Mouse (Mus musculus) cerebellum, adult 11 months (tissue): ENCODE results near the gene Mbnl3.

Source experiments
- DNase-seq: peaks from one replicate; pipeline ENCODE4 v3.0.0; 2022

The Mbnl3 gene

DNA sequence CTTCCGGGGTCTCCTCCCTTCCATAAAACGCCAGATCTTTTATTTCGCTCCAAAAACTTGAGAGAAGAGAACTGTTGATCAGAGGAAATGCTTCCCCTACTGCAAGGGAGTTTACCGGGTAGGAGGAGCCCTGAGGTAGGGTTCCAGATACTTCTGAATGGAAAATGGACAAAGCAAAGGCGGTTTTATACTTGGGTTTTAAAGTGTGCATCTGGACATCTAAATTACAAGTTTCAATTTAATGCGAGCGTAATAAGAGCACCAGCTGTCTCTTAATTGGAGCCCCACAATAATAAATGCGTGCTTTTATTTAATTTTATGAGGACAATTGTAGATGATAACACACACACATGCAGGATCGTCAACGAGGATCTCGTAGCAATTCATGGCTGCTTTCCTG, at the start of gene Mbnl3:
TSS of gene Mbnl3 (minus strand) at position 101 of the 400 bp plus-strand sequence.
- DNase-seq: no peak

DNA sequence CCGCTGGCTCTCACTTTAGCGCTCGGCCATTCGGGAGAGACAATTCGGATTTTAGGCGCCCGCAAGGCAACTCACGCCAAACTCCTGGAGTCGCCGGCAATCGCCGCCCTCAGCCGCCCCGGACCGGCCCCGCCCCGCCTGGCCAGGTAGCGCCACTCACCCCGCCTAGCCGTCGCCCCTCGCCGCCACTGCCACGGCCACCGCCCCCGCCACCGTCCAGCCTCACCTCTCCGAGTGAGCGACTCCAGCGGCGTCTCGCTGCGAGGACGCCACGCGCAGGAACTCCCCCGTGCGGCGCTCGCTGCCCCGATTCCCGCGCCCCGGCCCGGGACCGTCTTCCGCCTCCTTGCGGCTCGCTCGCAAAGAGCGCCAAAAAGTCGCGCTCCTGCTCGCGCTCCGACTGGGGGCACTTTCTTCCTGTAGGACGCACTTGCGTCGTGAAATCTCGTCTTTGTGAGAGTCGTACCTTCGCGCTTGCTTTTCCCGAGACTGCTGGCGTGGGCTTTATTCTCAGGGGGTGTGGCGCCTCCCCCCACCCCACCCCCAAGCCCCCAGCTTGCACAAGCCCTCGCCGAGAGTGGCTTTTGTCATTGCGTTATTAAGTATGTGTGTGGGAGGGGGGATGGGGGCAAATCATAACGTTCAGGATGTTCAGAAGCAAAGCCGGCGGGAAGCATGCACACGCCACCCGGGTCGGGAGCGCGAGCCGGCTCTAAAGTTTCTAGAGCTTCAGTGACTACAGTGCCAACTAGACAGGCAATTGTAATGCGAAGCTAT, 596 bp downstream of the Mbnl3 start:
- peak; percentile 2 for DNase-seq

DNA sequence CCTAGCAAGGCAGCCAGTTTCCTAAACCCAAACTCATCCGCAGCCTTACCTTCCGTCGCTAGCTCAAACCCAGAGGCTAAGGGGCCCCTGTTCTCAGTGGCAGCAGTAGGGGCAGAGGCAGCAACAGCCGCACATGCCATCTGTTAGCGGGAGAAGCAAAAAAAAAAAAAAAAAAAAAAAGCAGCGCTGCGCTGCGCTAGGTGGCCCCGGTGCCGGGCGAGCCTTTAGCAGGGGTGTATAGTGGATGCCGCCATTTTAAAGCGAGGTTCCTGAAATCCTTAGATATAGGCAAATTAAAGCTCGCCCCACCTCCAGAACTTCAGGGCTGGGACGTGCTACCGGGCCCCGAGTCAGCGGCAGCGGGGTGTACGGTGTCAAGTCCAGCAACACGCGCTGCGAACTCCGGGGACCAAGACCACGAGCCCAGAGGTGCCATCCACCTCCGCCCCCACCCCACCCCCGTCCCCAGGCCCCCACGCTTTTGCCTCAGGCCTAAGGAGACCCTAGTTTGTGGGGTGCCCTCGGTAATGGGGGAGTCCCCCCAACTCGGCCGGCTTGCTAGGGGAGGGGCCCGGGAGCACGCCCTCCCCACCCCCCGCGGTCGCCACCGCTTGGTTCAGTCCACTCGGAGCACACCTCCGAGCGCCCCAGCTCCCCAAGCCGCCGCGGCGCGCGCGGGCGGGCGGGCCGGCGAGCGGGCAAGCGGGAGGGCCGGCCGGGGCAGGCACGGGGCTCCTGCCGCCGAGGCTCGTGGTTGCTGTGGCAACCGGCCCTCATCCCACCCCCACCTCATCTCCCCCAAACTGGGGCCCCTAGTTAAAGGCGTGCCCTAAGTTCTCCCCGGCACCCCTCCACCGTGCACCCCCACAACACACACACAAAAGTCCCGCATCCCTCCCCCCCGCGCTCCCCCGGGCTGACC, 1.4 kb downstream of the Mbnl3 start:
- DNase-seq: peak; percentile 4

DNA sequence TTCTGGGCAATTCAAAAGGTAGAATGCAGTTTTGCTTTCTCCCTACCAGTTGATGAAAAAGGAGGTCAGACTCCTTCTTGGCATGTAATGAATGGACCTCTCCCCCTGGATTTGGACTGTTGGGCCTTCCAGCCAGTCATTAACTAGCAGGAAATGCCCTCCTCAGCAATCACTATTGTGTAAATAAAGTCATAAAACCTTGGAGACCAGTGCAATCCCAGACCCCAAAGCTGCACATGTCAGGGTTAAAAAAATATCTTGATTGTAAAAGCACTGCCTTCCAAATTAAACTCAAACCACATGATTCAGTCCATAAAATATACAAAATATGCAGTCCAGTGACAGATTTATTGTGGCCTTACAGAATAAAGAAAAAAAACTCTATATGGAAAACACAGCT, 9.3 kb downstream of the Mbnl3 start:
- DNase-seq: no peak

DNA sequence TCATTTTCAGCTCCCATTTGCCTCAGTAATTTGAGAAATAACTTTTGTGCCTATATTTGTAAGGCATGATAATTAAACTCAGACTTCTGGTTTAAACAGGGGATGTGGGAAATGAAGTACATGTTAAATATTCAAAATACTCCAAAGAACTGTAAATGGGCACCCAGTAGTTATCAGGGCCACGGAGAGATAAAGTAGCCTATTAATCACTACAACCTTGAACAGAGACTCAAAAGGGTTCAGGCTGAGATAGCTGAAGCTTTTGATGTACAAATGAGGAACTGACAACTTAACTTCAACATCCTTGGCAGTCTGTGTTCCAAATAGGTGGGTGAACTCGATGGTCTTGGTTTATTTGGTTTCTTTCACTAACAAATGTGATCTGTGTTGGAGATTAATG, 34.4 kb downstream of the Mbnl3 start:
- DNase-seq: no peak

DNA sequence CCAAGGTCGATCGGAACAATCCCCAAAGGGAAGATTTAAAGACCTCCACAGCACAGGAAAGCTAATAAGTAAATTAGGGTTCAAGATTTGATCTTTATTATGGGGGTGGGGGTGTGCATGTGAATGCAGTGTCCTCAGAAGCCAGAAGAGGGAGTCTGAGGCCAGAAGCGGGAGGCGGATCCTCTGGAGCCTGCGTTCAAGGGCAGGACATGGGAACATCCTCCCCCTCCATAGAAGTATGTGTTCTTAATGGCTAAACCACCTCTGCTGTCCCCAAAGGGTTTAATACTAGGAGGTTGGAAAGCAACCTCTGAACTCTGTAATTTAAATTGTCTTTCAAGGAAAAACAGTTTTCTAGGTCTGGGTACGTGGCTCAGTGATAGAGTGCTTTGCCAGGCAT, 34.9 kb downstream of the Mbnl3 start:
- no peak for DNase-seq

DNA sequence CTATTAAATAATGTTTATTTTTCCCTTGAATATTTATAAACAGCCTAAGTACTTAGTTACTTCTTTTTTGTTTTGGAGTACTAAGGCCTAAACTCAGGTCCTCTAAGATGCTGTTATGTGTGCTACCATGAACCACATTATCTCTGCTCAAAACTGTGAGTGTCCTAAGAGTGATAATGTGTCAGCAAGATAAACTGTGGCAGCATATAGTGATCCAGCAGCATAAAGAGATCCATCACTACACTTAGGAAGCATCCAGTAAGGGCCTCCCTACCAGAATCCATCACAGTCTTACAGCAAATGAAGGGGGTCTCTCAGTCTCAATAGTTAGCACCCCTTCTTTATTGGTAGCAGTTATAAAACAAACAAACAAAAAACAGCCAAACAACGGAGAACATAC, 35.9 kb downstream of the Mbnl3 start:
- DNase-seq: no peak

DNA sequence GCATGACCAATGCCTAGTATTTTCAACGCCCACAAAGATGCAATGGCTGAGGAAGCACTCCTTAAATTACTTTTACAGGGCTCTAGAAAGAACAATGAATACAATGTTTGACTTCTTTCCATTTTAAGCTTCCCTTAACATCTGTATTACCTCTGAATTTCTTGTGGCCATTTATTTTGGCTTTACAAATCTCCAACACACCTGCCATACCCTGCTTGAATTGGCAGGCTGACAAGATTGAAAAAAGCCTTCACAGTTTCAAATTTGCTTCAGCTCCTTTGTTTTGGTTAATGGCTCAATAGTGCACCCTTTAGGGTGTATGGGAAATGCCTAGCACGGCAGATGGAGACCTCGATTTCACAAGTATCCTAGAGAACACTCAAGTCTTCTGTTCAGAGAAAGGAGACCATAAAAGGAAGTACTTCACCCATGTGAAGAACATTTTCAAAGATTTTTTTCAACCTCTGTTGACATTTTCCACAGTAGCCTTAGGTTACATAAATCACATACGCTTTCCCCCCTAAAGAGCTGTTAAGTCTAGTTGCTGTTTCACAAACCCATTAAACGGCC, 36.8 kb downstream of the Mbnl3 start:
- DNase-seq: no peak

DNA sequence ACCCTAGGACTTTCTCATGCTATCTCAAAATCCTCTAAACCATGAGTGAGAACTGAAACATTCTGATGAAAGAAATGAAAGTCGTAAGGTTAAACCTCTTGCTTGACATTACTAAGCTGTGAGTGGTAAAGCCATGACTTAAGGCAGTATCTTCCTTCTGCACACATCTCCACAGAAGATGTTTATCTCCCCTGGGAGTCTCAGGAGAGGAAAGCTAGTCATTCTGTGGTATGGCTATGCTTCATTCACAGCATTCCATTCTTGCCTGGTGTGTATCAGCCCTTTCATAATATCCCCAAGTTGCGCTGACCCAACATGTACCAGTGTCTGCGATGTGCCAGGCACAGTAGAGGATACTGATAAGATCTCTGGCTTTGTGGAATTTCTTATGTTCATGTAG, 38.4 kb downstream of the Mbnl3 start:
- DNase-seq: no peak

DNA sequence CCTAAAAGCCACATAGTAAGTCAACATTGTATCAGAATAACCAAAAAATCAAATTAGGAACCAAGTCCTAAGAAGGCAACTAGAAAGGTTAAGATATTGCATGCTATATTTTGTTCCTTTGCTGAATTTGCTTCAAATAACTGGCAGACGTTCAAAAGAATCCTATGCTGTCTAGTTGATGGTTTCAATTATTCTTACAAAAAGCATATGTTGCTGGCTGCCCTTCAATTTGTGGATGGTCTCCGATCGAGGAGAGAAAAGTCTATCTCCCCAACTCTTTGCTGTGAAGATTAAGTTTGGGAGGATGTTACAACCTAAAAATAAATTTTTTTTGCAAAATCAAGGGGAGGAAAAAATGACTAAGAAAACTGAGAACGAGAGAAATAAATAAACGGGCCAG, 41.6 kb downstream of the Mbnl3 start:
- DNase-seq: no peak

DNA sequence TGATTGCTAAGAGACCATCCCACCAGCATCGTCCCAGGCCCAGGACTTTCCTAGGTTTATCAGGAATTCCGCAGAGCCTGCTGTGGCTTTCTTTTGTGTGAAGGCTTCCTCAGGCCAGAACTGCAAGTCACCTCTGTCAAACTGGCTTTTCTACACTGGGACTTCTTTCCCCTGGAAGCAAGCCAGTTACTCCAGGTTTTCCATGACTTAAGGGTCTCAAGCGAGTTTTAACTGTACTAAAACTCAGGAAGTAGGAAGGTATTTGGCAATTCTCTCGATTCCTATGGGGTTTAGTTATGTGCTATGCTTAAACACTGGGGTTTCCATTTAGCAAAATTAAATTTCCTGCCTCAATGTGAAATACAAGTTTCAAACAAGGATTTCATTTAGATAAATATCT, 57.9 kb downstream of the Mbnl3 start:
- DNase-seq: no peak

DNA sequence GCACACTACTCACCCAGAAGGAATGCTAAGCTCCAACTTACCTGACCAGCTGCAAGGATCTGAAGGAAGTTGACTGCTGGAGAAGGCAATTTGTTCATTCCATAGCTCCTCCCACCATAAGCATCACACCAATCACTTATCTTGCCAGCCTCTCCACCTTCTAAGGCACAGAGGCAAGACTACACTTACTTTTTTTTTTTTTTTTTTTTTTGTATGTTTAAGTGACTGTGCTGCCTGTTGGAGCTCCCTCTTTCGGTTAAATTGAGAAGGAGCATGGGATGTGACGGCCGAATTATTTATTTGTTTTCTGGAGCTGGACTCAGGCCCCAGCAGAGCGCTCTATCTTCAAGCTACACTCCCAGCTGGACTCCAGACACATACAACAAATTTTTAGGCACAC, 60.0 kb downstream of the Mbnl3 start:
- DNase-seq: peak; percentile 12

DNA sequence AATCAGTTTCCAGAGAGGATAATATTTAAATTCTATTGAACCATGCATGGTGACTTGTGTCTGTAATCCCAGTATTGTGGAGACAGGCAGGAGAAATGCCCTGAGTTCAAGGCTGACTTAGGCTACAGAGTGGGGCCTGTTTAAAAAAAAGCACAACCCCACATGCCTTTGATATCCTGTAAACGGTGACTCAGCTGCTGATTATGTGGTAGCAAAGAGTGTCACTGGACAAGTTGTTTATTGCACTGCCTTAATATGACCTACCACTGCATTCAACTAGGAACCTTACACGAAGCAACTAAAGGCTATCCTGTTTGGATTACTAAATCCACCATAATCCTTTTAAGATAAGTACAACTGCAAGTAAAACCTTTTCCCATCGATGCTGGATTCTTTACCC, 66.3 kb downstream of the Mbnl3 start:
- no peak for DNase-seq

DNA sequence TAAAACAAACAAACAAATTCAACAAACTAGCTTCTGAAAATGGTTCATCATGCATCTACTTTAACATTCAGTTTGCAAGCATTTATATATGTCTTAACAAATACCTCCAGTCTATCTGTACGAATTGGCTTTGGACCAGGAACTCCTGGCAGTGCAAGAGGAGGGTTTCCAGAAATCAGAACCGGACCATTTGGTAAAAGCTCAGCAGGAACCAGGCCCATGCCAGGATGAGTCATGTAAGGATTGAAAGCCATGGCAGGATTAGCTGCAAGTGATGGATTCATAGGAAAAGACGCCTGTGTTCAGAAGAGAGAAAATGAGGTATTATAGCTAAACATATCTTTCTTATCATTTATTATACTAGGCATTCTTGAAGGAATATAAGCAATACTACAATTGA, 75.0 kb downstream of the Mbnl3 start:
- DNase-seq: peak; percentile 76

DNA sequence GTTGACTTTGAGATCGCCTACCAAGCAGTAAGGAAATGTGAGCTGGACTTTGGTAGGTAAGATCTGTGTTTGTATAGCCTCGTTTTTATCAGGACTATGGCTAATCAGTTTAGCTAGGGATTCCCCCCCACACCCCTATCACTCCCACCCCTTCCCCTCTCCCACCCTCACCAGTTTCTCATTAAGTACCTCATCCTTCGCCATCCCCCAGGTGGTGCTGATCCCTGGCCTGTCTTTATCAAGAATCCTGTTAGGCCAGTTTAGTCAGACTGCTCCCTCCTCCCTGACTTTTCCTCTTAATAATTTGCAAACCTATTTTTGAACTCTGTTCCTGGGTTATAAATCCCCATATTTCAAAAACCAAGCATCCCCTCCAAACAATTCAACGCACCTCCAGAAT, 103.6 kb downstream of the Mbnl3 start:
- DNase-seq: no peak

DNA sequence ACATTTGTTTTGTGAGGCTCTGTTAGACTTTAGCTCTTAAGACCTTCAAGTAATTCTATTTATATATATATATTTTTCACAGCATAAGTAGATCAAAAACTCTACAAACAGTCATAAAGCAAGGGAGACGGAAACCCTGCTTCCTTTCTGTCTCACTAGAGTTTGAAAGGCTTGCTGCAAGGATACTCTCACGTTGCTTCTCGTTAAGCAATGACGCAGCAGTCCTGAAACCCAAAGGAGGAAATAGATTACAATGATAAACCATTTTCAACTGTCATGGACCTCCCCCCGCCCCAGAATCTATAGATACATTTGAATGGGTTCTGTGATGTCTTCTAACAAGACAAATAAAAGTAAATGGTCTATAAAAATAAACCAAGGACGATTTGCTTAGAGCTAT, 121.4 kb downstream of the Mbnl3 start:
- DNase-seq: no peak

DNA sequence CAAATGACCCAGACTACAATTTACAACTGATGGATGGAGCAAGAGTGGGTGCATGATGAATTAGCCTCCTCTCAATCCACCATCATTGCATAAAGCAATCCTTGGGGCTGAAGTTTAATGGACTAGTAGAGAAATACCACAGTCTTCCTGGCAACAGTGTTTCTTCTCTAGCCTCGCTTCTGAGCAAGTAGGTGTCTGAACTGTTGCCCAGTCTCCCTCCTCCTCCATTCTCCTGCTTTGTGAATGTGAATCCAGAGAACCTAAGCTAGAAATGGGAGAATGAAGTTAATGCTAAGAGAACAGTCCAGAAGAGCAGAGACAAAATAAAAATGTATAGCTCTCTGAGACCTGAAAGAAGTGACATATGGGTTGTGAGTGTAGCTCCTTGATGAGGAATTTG, 122.1 kb downstream of the Mbnl3 start:
- no peak for DNase-seq

DNA sequence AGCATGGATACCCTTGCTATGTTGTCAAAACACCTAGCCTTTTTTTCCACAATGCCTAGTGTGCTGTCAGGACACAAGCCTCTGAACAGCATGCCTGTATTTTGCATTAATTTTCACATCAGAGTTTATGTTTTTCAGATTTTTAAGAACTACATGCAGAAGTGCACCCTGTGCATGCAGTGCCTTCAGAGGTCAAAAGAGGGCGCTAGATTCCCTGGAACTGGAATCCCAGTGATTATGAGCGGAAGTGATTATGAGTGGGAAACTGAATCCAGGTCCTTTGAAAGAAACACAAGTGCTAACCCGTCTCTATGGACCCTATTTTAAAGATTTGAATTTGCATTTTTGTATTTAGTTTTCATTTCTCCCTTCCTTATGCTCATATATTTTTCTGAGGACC, 129.6 kb downstream of the Mbnl3 start:
- no peak for DNase-seq
